Mouse (Mus musculus) frontal cortex, adult 2 months (tissue): ENCODE results near the gene Zbed6. TPM values are rescaled to one million over a fixed set of nuclear protein-coding genes. Genes with fewer than 3 reads are reported as not detected.
"Not testable (repeated sequence)": the region's sequence is repeated elsewhere in the genome, so short reads cannot be mapped to it uniquely, and the experiment has no call there.

Experiments
- DNase-seq, 2 experiments: peaks; one replicate each; pipeline ENCODE4 v3.0.0; 2022; ENCODE audit warnings: low spot score in 1 of 2; ENCODE audit errors: extremely low spot score in 1 of 2
- polyA plus RNA-seq: library from polyadenylated mRNA; depleted of rRNA; stranded (reverse); fragments of >200 nt; gene quantifications from 2 replicates; pipeline ENCODE4 v1.2.3, GENCODE M21; 2012; rRNA removed

Gene Zbed6
- polyA plus RNA-seq: 3.7 TPM in 2 replicates

GRCm38 (mm10) chr1:133660466-133661202, at the start of gene Zbed6:
TSS of gene Zbed6 (minus strand) at chr1:133660885.
- DNase-seq: peak in 1 of 2 experiments; percentile 54

GRCm38 (mm10) chr1:133709292-133709691, 48.6 kb upstream of the Zbed6 start:
- no peak for DNase-seq

GRCm38 (mm10) chr1:133701824-133702223, 41.1 kb upstream of the Zbed6 start:
- peak in 1 of 2 experiments; percentile 50 for DNase-seq

DNA sequence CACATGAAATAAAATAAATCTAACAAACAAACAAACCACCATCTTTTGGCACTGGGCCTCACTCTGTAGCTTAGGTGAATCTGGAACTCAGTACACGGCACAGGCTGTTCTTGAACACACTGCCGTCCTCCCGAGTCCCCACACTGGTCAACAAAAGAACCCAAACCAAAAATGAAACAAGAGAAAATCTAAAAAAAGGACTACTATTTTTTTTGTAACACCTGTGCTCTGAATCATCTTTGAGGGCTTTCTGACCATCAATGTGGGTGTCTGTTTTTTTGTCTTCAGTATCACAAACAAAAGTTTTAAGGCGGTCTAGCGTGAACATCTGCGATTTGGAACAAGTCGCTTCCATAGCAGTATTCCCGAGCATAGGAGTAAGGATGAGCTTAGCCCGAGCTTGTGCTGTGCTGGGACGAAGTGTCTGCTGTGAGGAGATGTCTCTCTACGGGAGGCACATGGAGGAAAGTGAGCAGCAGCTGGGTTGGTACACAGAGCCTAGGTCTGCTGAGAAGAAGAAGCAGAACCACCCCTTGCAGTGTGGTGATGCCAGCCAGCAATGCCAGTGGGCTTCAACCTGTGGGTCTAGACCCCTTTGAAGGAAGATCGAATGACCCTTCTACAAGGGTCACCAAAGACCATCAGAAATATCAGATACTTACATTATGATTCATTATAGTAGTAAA, 37.4 kb upstream of the Zbed6 start:
- DNase-seq: no peak

DNA sequence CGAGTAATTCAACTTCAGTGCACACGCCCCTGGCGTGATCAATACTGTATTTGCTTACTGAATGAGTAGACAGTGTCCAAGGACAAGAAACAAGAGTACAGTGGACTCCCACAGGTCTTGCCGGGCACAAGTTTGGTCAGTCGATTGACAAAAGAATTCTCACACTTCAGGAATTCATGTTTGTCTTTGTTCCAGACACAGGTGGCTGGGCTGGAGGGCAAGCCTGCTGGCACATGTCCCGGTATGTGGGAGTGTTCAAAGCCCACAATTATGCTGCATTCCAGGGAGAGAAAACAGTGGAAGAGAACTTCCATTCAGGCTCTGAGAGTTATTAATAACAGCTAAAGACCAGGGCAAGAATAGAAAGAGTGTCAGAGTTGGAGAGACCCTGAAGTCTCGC, 35.2 kb upstream of the Zbed6 start:
- DNase-seq: peak in 1 of 2 experiments; percentile 15

GRCm38 (mm10) chr1:133694876-133695275, 34.2 kb upstream of the Zbed6 start:
- no peak for DNase-seq

- no peak for DNase-seq
Measured at GRCm38 (mm10) chr1:133694301-133694700, 33.6 kb upstream of the Zbed6 start.

DNA sequence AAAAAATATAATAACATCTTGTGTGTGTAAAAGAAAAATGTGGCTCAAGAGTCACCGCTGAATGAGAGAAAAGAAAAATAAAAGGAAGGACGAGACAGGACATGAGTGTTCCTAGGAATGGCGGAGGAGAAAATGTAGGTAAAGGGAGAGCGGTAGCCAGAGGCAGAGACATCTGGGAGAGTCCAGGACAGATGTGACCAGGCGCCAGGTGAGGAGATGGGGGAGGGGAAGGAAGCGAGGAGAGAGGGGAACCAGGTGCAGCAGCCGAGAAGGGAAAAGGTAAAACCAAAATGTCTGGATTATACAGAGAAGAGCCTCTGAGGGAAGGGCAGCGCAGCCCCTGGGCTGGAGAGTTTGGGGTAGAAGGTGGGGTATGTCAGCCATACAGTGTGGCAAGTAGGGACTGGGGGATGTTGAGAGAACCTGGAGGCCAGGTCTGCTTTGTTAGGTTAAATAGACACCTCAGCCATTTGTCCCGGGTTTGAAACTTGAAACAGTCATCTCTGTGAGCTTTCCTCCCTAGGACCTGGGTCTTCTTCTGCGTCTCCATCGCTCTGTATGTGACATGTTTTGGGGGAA, 32.9 kb upstream of the Zbed6 start:
- no peak for DNase-seq

GRCm38 (mm10) chr1:133692195-133692594, 31.5 kb upstream of the Zbed6 start:
- no peak for DNase-seq

DNA sequence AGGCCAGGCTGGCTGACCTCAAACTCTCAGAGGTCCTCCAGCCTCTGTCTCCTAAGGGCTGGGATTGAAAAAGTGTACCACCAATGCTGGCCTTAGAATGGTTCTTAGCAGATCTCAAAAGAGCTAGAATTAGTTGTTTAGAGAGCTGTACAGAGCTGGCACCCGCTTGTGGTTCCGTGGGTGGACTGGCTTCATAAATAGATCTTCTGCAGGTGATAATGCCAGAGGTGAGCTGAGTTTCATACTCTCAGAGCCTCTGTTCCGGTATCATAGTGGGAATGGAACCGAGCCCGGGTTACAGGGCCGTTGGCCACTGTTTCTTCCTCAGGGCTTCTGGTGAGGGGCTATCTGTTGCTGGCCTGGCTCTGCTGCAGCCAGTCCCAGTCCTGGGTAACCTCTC, 30.4 kb upstream of the Zbed6 start:
- DNase-seq: no peak

DNA sequence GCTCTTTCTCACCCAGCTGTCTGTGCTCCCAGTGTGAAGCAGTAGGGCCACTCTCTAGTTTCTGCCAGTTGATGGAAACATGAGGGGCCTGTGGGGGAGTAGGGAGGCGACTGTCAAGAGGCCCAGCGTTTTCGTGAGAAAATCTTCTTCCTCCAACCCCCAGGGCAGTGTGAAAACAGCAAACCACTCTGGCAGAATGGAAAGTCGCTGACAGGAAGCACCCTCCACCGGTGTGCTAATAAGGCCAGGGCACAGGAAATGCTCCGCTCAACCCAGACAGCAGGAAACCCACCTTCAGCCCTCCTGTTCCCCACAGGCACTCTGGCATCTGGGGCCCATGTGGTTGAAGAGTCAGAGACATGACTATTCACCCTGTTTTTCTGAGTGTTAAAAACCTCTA, 29.2 kb upstream of the Zbed6 start, which contains the start of gene Lax1:
TSS of gene Lax1 (minus strand) at position 212 of the 400 bp plus-strand sequence.
- no peak for DNase-seq

- no peak for DNase-seq
Measured at GRCm38 (mm10) chr1:133688301-133688700, 27.6 kb upstream of the Zbed6 start.

- peak in 1 of 2 experiments; percentile 9 for DNase-seq
Measured at GRCm38 (mm10) chr1:133685749-133686519, 25.2 kb upstream of the Zbed6 start.

DNA sequence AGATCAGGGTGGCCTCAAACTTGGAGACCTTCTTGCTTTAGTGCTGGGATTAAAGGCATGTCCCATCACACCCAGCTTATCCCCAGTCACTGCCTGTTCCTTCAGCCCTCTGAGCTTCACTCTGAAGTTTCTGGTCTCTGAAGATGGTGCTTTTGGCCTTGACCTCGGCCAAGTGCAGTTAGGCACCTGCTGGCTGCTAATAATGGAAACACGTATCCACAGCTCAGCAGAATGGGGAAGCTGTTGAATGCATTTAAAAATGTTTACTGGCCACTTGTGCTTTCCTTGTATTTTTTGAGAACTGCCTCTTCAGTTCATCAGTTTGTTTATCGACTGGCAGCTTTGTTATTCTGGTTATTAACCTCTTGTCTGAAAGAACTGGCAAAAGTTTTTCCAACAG, 11.1 kb upstream of the Zbed6 start:
- DNase-seq: no peak

DNA sequence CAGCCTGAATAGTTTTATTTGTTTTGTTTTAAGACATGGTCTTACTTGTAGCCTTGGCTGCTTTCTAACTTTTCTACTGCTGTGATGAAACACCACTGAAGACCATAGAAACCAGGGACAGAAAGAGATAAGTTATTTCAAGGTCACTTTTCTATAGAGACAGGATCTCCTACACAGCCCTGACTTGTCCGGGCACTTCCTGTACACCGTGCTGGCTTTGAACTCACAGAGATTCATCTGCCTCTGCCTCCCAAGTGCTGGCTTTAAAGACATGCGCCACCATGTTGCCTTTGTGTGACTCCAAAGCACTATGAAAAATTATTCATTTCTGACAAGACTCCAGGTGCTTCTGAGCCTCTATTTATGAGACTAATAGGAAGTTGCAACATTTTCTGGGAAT, 10.6 kb upstream of the Zbed6 start:
- no peak for DNase-seq

GRCm38 (mm10) chr1:133670776-133671175, 10.1 kb upstream of the Zbed6 start:
- no peak for DNase-seq

DNA sequence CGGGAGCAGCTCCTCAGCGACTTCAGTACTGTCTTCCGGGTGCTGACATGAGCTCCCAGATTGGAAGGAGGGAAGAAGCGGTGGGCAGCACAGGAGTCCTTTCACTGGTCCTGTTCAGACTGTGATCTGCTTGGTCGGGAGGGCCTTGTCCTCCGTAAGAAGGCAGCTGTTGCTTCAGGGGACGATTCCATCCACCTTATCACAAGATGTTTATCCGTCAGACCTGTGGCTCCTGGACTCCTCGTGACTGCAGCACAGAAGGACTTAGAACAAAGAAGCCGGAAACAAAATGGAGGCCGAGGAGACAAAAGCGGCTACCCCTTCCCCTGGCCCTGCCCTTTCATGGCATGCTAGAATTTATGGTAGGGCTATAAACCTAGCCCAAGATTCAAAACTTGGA, 9.5 kb upstream of the Zbed6 start:
- DNase-seq: no peak

- no peak for DNase-seq
Measured at GRCm38 (mm10) chr1:133668618-133669017, 7.9 kb upstream of the Zbed6 start.

- DNase-seq: no peak
Measured at GRCm38 (mm10) chr1:133667721-133668120, 7.0 kb upstream of the Zbed6 start.

DNA sequence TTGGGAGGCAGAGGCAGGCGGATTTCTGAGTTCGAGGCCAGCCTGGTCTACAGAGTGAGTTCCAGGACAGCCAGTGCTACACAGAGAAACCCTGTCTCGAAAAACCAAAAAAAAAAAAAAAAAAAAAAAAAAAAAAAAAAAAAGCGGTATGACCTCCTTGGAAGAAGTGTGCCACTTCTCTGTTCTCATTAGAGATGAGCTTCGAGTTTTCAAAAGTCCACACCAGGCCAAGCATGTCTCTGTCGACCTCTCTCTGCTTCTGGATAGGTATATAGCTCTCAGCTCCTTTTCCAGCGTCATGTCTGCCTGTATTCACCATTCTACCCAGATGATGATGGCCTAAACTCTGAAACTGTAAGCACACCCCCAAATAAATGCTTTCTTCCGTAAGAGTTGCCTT, 5.0 kb upstream of the Zbed6 start:
- not testable (repeated sequence) for DNase-seq
